Mouse (Mus musculus) kidney, adult 9 months (tissue): Measurements from ENCODE around the gene Mobp.
A peak's percentile ranks its signal among the peaks of the same experiment; 100 is the strongest.
"Not testable (repeated sequence)": the region's sequence is repeated elsewhere in the genome, so short reads cannot be mapped to it uniquely, and the experiment has no call there.

Experiments used
- DNase-seq: peaks from one replicate; pipeline ENCODE4 v3.0.0; 2022

The Mobp gene

DNA sequence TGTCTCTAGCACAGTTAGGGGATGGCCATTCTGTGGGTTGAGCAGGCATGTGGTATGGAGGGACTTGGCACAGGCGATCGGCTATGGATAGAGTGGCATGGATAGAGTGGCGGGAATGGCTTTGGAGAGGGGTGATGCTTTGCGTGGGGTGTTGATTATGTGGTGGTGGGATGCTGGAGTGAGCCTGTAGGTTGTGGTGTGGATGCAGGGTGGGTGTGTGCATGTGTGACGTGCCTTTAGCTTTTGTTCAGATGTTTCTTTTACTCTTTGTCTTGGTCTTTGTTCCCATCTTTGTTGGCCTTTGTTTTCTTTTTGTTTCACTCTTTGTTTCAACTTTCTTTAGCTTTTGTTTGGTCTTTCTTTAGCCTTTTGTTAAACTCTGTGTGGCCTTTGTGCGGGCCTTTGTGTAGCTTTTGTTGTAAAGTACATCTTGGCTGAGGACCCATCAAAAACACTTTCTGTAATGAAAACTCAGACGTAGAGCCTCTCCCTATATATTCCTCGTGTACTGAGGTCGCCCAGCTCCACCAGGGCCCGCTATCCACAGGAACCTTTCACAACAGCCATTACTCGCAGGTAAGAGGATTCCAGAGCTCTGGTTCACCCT, at the start of gene Mobp:
Gene Mobp (plus strand): TSS at position 486 of the 607 bp plus-strand sequence.
- no peak for DNase-seq

- DNase-seq, result no peak
Measured at GRCm38 (mm10) chr9:120101165-120101564, 48.3 kb upstream of the Mobp start.

DNA sequence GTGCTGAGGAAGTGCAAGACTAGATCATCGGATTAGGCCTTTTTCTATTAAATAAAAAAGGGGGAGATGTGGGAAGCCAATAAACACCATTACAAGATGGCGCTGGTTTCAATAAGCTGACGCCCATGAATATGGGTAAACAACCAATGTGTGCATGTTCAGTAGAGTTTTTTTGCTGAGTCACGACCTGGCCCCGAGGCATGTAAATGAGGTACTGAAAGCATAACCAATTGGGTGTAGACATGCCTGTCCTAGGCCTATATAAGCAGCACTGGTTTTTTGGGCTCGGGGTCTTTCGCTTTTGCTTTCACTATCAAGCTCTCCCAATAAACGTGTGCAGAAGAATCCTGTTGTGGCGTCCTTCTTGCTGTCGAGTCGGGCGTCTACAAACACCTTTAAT, 40.6 kb upstream of the Mobp start:
- not testable (repeated sequence) for DNase-seq

GRCm38 (mm10) chr9:120110211-120111018, 39.1 kb upstream of the Mobp start, which contains the start of gene Slc25a38:
Gene Slc25a38 (plus strand): TSS chr9:120110374.
- peak; percentile 97 for DNase-seq

- DNase-seq, result no peak
Measured at GRCm38 (mm10) chr9:120111156-120111945, 38.2 kb upstream of the Mobp start.

- no peak for DNase-seq
Measured at GRCm38 (mm10) chr9:120112472-120112871, 37.0 kb upstream of the Mobp start.

DNA sequence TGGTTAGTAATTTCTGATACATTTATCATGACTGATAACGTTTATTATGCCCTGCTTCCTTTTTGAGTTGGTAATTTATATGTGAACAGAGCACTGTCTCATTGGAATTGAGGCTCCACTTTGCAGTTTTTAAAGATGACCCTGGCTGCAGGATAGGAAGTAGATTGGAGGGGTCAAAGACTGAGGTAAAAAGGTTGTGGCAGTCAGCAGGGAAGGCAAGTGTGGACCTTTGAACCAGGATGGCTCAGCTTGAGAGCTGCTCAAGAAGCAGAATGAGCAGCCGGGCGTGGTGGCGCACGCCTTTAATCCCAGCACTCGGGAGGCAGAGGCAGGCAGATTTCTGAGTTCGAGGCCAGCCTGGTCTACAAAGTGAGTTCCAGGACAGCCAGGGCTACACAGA, 36.1 kb upstream of the Mobp start:
- DNase-seq, result peak; percentile 43

GRCm38 (mm10) chr9:120114051-120114788, 35.3 kb upstream of the Mobp start:
- no peak for DNase-seq

- no peak for DNase-seq
Measured at GRCm38 (mm10) chr9:120114789-120115151, 34.7 kb upstream of the Mobp start.

DNA sequence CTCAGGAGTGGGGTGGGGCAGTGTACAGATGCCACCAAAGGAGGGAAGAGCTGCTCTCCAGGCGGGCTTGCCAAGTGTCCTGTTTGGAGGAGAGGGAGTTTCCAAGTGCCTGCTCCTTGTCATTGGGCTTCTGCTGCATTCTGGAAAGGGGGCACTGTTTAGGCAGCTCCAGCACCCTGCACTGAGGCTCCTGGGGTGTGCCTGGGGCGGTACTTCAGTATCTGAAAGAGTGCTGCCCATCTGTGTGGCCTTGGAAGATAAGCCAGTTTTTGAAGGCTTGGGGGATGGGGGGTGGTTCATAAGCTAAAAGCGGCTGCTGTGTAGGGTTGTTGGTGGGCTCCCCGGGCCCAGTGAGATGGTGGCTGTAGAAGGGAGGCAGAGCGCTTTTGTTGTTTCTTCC, 33.9 kb upstream of the Mobp start:
- no peak for DNase-seq

DNA sequence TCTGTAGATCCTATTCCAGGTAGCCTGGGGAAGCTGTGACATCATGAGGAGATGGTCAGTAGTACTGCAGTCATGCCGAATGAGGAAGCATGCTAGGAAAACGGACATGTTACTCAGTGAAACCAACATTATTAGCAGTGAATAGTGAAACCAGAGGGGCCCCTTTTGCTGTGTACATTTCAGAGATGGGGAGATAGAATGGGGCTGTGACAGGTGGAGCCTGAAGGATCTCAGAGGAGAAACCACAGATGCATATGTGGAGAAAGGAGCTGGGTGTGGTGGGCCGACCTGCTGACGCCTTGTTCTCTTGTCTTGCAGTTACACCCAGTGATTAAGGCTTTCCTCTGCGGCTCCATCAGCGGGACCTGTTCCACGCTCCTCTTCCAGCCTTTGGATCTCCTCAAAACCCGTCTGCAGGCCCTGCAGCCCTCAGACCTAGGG, 33.3 kb upstream of the Mobp start:
- DNase-seq, result no peak

GRCm38 (mm10) chr9:120118212-120118611, 31.3 kb upstream of the Mobp start:
- DNase-seq, result no peak

- DNase-seq, result no peak
Measured at GRCm38 (mm10) chr9:120120503-120120902, 29.0 kb upstream of the Mobp start.

DNA sequence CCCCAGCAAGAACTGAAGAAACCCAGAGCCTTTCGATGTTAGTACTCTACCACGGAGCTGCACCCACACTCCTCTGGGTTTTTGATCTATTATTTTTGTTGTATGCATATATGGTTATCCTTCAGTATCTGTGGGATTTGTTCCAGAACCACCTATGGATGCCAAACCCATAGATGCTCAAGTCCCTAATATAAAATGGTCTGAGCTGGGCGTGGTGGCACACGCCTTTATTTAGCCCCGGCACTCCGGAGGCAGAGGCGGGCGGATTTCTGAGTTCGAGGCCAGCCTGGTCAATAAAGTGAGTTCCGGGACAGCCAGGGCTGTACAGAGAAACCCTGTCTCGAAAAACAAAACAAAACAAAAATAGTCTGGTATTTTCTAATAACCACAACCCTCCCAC, 22.6 kb upstream of the Mobp start:
- no peak for DNase-seq

GRCm38 (mm10) chr9:120127538-120128251, 21.8 kb upstream of the Mobp start, which contains the start of gene Rpsa:
Gene Rpsa (plus strand): TSS chr9:120127689.
- DNase-seq, result peak; percentile 97

DNA sequence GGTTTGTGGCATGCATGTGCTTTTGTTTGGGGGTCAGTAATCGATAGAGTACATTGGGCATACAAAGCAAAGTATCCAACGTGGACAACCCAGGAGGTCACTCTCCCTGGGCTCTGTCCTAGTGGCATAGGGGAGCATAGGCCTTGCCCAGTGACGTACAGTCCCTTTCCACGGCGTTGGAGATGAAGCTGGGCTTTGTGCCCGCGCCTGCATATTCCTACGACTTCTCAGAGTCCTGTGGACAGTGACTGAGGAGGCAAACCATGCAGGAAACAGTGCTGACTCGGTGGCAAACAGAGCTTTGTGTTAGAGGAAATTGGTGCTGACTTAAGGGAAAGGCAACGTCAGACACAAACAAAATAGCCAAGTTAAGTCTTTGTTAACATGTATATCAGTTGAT, 20.2 kb upstream of the Mobp start:
- DNase-seq, result no peak

DNA sequence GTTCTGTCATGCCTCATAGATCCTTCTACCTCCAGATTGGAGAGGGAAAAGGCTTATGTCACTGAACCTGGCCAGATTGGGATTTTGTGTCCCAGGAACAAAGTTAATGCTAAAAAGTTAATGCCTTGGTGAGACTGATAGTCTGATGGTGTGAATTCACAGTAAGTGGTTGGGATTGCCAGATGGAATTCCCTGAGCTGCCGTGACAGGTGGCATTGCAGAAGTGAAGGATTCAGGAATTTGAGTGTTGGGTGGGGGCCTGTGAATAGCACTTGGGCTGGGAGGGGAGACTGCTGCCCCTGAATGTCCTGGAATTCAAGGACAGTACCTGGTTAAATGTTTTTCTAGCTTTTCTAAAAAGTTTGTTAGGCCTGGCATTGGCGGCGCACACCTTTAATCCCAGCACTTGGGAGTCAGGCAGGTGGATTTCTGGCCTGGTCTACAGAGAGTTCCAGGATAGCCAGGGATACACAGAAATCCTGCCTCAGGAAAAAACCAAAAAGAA, 17.7 kb upstream of the Mobp start:
- no peak for DNase-seq

DNA sequence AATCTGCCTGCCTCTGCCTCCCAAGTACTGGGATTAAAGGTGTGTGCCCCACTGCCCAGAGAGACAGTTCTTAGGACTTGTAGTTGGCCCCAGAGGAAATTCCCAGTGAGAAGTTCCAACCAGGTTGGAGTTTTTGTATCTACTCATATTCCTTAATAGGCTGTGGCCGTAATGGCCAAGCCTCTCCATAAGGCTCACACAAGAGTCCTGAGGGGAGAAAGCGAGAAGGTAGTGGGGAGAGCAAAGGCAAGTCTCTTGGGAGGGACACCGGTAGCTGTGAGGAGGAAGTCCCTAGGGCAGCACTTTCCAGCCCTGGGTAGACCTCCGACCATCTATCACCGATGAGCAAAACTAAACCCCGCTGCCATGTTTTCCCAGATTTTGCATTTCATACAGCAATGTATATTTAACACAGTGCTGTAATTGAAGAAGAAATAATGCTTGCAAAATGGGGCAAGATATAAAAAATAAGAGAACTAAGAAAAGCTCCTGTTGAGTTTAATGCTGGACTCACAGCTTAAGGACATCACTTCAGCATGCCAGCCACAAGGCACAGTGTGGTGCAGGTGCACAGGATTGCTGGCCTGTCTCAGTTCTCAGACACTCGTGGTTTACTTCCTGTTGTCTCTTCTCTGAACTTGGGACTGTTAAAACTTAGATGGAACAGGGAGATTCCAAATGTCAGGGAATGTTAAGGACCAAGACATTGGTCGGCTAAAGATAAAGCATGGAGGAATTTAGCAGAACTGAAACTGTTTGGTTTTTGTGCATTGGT, 16.3 kb upstream of the Mobp start:
- DNase-seq, result no peak

DNA sequence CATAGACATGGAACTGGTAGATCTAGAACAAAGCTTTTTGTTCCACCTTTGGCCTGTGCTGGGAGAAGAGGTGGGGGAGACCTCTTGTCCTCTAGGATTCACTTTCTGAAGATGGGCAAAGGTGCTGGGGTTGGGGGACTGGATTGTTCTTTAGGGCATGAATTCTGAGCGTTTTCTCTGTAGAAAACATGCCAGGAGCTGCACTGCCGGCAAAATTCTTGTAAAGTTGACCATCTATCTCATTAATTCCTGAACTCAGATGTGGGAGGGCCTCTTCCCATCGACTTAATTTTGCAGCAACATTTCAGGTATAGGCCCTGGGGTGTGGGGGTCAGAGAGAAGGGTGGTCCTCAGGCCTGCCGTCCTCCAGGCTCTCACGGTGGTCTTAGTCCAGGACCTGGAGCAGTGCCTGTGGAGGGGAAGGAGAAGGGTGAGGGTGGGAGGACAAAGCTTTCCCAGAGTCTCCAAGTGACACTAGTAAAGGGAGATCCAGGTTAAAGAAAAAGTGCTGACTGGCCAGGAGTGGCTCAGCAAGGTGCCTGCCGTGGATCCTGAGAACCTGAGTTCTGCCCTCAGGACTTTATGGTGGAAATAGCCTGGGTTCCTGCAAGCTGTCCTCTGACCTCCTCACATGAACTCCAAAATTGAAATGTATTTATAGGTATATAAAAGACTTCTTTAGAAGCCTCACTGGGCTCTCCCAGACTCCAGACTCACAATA, 15.6 kb upstream of the Mobp start:
- DNase-seq, result no peak

GRCm38 (mm10) chr9:120134529-120135160, 14.9 kb upstream of the Mobp start:
- no peak for DNase-seq
